Mouse (Mus musculus) stomach, embryonic 14.5 days (tissue): ENCODE data around the gene Ocln. TPM values are rescaled to one million over a fixed set of nuclear protein-coding genes. Genes with fewer than 3 reads are reported as not detected.
"Not testable (repeated sequence)": the region's sequence is repeated elsewhere in the genome, so short reads cannot be mapped to it uniquely, and the experiment has no call there.

Experiments used
- ATAC-seq: fragments of 200-750 bp; cut with Nextera tagmentation; 2 replicates; pipeline ENCODE4 v1.8.0; 2017; ENCODE audit warnings: low read depth, moderate TSS enrichment; ENCODE audit not compliant: insufficient number of reproducible peaks, insufficient read depth, low FRiP score
- H3K27ac ChIP-seq: fragments of 300-500 bp; sonication (generic); 2 replicates; pipeline ENCODE4 v1.5.1; 2014; ENCODE audit warnings: mild to moderate bottlenecking, low read length, moderate library complexity, mixed read lengths
- H3K27me3 ChIP-seq: fragments of 300-500 bp; sonication (generic); 2 replicates; pipeline ENCODE4 v1.6.1; 2014; ENCODE audit warnings: low read length, control low read depth, mixed read lengths; ENCODE audit not compliant: control insufficient read depth, insufficient read depth
- H3K36me3 ChIP-seq: fragments of 300-500 bp; sonication (generic); 2 replicates; pipeline ENCODE4 v1.6.1; 2014; ENCODE audit warnings: mild to moderate bottlenecking, control low read depth, low read length, moderate library complexity, mixed read lengths; ENCODE audit not compliant: control insufficient read depth, insufficient read depth
- H3K4me1 ChIP-seq: fragments of 300-500 bp; sonication (generic); 2 replicates; pipeline ENCODE4 v1.6.1; 2014; ENCODE audit warnings: low read length, control low read depth, mixed read lengths; ENCODE audit not compliant: control insufficient read depth, insufficient read depth
- H3K4me2 ChIP-seq: fragments of 300-500 bp; sonication (generic); replicated peaks from 2 replicates; pipeline ENCODE4 v1.6.1; 2014; ENCODE audit warnings: low read depth, low read length, control low read depth
- H3K4me3 ChIP-seq: fragments of 300-500 bp; sonication (generic); 2 replicates; pipeline ENCODE4 v1.5.1; 2014; ENCODE audit warnings: low read depth, low read length, control low read depth
- H3K9ac ChIP-seq: fragments of 300-500 bp; sonication (generic); replicated peaks from 2 replicates; pipeline ENCODE4 v1.6.1; 2014; ENCODE audit warnings: low read depth, mild to moderate bottlenecking, control low read depth, low read length, moderate library complexity, mixed read lengths
- H3K9me3 ChIP-seq: fragments of 300-500 bp; sonication (generic); 2 replicates; pipeline ENCODE4 v1.6.1; 2016; ENCODE audit warnings: low read depth, low read length, control low read depth; ENCODE audit not compliant: control insufficient read depth
- WGBS: fragments of 180-500 bp; shearing (Covaris S2); extraction: QIAGEN DNeasy Blood & Tissue Kit; methylation state at CpG from one replicate; pipeline ENCODE4 v1.1.7; 2014; 5-methylcytosine and 5-hydroxymethylcytosine counted together
- polyA plus RNA-seq: library from polyadenylated mRNA; unstranded; fragments of >200 nt; fragmentation: Nextera tagmentation; extraction: Ambion mirVana; gene quantifications from 2 replicates; pipeline ENCODE4 v1.2.1, GENCODE M21; 2014

Gene Ocln
- polyA plus RNA-seq, 1 experiment from 2014 or later, result 54.5 TPM

DNA sequence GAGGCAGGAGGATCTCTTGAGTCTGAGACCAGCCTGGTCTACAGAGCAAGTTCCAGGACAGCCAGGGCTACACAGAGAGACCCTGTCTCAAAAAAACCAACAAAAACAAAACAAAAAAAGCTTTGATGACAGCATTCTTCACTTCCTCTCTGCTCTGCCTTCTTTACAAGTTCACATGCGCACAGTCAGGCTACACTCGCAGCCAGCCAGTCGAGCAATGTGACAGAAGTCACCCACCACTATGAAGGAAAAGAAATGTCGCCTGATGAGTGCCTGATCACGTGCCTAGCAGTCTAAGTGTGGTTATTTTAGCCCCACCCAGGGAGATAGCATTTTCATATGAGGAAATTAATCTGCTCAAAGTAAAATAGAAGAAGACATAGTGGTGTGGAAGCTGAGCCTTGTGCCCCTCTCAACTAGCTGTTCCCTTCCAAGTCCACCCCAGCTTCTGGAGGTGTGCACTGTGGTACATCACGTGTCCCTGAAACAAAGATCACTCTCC, 34.8 kb downstream of the Ocln start:
- Histone ChIP-seq H3K4me2 (no peak overlapping the region), H3K27ac (peak overlapping the region; percentile 69; the same call in 1 of the 2 replicates), H3K27me3 (no peaks in the 10 kb centered on the region), H3K4me1 (no peaks in the 10 kb centered on the region), H3K36me3 (no peaks in the 10 kb centered on the region), H3K9ac (no peak overlapping the region), H3K9me3 (no peaks in the 10 kb centered on the region), H3K4me3 (no peak overlapping the region)
- ATAC-seq, result no peak
- WGBS, result 77% methylated on average over 6 of the region's 6 CpGs

DNA sequence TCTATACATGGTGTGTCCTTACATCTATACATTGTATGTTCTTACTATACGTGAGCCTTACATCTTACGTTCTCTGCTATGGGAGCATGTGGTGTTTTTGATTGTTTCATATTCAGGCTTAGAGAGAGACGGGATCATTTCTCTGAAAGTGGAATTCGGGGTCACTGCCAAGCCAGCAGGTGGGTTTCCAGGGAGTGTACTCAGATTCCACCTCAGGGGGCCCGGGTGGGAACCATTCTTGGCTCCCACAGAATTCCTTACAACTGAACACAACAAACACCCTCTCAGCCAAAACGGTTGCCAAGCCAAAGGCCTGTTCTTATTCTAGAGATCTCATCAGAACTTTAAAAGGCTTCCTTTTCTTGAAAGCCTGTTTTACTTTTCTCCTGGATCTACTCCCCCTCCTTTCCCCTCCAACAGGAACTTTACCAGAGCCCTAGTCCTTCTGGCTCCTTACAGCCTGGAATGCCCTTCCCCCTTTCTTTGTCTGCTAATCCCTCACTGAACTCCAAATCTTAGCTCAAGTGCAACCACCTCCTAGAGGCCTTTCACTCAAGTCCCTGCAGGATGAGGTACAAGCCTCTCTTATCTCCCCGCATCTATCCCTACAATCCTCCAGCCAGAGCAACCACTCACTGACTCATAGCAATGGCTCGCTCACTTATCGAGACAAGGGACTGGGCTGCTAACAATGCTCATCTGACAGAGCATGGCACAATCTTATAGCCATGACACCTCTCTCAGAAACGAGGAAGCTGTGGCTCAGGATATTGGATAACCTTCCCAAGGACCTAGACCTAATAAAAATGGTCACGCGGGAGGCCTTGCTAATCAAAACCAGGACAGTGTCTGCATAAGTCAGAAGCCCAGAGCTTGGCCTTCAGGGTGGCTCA, 36.1 kb downstream of the Ocln start:
- no peaks in the 10 kb centered on the region for H3K4me1 ChIP-seq
- ATAC-seq, result peak; percentile 70; the same call in 1 of the 2 replicates
- no peaks in the 10 kb centered on the region for H3K9me3 ChIP-seq
- H3K27me3 ChIP-seq, result no peaks in the 10 kb centered on the region
- no peak overlapping the region for H3K9ac ChIP-seq
- WGBS, result 58% methylated on average over 12 of the region's 12 CpGs
- H3K27ac ChIP-seq, result peak overlapping the region; percentile 69
- H3K36me3 ChIP-seq, result no peaks in the 10 kb centered on the region
- no peak overlapping the region for H3K4me3 ChIP-seq
- no peak overlapping the region for H3K4me2 ChIP-seq

DNA sequence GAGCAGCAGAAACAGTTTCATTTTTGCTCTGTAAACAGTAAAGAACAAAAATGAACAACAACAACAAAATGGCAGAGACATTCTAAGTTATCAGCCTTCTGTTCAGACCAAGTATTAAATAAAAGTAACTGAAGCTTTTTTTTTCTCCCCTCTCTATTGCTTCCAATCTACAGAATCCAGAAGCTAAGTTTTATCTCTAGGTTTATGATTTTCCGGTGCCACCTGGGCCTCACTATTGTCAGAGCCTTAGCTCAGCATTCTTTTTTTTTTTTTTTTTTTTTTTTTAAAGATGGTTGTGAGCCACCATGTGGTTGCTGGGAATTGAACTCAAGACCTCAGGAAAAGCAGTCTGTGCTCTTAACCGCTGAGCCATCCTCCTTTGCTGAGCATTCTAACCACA, 39.7 kb downstream of the Ocln start:
- ATAC-seq, result no peak
- Histone ChIP-seq H3K4me3 (no peak overlapping the region), H3K27me3 (no peaks in the 10 kb centered on the region), H3K4me1 (no peaks in the 10 kb centered on the region), H3K27ac (no peak overlapping the region), H3K36me3 (no peaks in the 10 kb centered on the region), H3K9ac (no peak overlapping the region), H3K9me3 (no peaks in the 10 kb centered on the region), H3K4me2 (no peak overlapping the region)
- 85% methylated on average over 2 of the region's 2 CpGs for WGBS

DNA sequence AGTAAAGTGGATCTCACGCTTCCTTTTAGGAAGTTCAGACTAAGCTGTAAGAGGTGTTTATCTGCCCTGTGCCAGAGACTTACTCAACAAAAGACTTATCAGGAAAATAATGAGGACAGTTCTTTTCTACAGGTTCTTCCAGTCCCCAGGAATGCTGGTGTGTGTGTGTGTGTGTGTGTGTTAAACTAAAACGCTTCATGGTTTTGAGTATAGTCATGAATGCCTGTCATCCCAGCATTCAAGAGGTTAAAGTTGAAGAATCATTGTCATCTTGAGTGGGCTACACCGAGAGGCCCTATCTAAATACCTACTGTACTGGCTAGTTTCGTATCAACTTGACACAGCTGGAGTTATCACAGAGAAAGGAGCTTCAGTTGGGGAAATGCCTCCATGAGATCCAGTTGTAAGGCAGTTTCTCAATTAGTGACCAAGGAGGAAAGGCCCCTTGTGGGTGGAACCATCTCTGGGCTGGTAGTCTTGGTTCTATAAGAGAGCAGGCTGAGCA, 40.6 kb downstream of the Ocln start:
- Histone ChIP-seq H3K4me2 (no peak overlapping the region), H3K9ac (no peak overlapping the region), H3K36me3 (no peaks in the 10 kb centered on the region), H3K9me3 (no peaks in the 10 kb centered on the region), H3K4me1 (no peaks in the 10 kb centered on the region), H3K27ac (no peak overlapping the region), H3K27me3 (no peaks in the 10 kb centered on the region), H3K4me3 (no peak overlapping the region)
- WGBS, result 67% methylated on average over 4 of the region's 4 CpGs
- ATAC-seq, result no peak

DNA sequence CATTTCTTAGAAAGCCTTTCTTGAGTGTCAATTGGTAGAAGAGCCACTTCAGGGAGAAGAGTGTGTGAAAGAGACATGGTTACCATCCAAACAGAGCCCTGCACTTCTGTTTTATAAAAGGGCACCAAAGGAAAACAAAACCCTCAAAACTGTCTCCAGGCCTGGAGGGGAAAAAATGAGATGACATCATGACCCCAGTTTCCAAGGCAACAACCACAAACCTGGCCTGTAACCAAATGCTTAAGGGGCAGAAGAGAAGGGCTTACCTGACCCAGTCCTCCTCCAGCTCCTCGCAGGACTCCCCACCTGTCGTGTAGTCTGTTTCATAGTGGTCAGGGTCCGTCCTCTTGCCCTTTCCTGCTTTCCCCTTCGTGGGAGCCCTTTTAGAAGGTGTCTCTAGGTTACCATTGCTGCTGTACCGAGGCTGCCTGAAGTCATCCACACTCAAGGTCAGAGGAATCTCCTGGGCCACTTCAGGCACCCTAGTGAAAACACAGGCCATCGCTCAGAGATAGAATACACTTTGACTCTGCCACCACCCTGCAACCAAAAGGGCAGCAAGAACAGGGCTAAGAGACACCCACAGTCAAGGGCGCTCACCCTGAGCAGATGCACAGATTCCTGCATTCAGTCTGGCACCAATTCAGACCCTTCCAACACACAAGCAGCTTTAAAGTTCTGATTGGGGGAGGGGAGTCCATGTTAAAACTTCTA, 41.2 kb downstream of the Ocln start:
- Histone ChIP-seq H3K4me1 (no peaks in the 10 kb centered on the region), H3K36me3 (no peaks in the 10 kb centered on the region), H3K27me3 (no peaks in the 10 kb centered on the region), H3K9ac (no peak overlapping the region), H3K9me3 (no peaks in the 10 kb centered on the region), H3K4me3 (no peak overlapping the region), H3K4me2 (no peak overlapping the region), H3K27ac (no peak overlapping the region)
- WGBS, result 79% methylated on average over 7 of the region's 7 CpGs
- ATAC-seq, result no peak

DNA sequence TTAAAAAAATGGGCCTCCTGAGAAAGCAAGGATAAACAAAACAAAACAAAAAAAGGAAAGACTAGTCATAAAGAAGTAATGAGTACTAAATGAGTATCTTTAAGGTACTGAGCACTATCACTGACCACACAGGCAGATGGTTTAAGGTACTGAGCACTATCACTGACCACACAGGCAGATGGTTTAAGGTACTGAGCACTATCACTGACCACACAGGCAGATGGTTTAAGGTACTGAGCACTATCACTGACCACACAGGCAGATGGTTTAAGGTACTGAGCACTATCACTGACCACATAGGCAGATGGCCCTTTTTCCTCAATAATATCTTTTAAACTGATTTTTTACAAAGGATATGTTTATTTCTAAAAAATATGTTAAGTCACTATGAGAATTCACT, 52.9 kb downstream of the Ocln start:
- not testable (repeated sequence) for H3K4me3 ChIP-seq, H3K4me1 ChIP-seq, H3K27ac ChIP-seq, H3K36me3 ChIP-seq, H3K9me3 ChIP-seq, H3K4me2 ChIP-seq, ATAC-seq, H3K9ac ChIP-seq, H3K27me3 ChIP-seq

DNA sequence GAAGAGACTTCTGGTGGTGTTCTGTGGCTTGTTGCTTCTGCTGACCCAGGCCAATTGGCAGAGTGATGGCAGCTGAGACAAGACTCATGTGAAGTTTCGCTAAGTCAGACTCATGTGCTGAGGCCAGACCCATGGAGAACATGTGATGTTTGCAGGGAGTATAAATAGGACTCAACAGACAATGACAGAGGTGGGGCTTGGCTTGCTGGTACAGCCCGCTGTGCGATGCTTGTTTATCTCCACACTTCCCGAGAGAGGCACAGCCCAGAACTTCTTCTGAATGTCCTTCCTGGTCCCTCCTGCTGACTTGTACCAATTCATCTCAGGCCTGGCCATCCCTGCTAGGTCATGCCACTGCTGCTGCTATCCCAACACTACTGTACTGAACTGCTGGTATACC, 57.2 kb downstream of the Ocln start:
- no peak overlapping the region for H3K27ac ChIP-seq
- no peak overlapping the region for H3K4me2 ChIP-seq
- no peaks in the 10 kb centered on the region for H3K36me3 ChIP-seq
- no peak for ATAC-seq
- no peak overlapping the region for H3K9ac ChIP-seq
- 74% methylated on average over 4 of the region's 4 CpGs for WGBS
- H3K9me3 ChIP-seq, result no peaks in the 10 kb centered on the region
- no peaks in the 10 kb centered on the region for H3K27me3 ChIP-seq
- H3K4me1 ChIP-seq, result no peaks in the 10 kb centered on the region
- no peak overlapping the region for H3K4me3 ChIP-seq

DNA sequence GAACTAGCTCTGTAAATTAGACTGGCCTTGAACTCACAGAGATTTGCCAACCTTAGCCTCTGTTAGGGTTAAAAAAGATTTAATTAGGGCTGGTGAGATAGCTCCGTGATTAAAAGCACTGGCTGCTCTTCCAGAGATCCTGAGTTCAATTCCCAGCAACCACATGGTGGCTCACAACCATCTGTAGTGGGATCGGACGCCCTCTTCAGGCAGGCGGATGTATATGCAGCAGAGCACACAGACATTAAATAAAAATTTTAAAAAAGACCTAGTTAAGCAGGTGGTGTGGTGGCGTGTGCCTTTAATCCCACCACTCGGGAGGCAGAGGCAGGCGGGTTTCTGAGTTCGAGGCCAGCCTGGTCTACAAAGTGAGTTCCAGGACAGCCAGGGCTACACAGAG, 58.1 kb downstream of the Ocln start:
- WGBS, result 65% methylated on average over 8 of the region's 8 CpGs
- H3K4me2 ChIP-seq, H3K9me3 ChIP-seq, H3K9ac ChIP-seq, H3K4me1 ChIP-seq, H3K27me3 ChIP-seq, H3K36me3 ChIP-seq, H3K4me3 ChIP-seq, ATAC-seq, H3K27ac ChIP-seq: not testable (repeated sequence)
